Mouse (Mus musculus): Measurements from ENCODE around the gene Zc3h12c. TPM values are rescaled to one million over a fixed set of nuclear protein-coding genes. Genes with fewer than 3 reads are reported as not detected.
A peak's percentile ranks its signal among the peaks of the same experiment; 100 is the strongest.

Gene Zc3h12c
- polyA plus RNA-seq, 1 experiment: 6.6 TPM

GRCm38 (mm10) chr9:52148831-52149230 lies 19.5 kb downstream of the Zc3h12c start:
- 47% methylated on average over 4 of the region's 4 CpGs for whole genome bisulfite sequencing
- H3K27ac ChIP-seq (ENCODE audit: insufficient read depth, low read length): no peak overlapping the region
- TF ChIP-seq CTCF (IDR thresholded peaks at IDR 0.05; ENCODE audit: borderline replicate concordance, insufficient read depth, low read depth, low read length): no peak
- TF ChIP-seq POLR2A (IDR thresholded peaks at IDR 0.05; ENCODE audit: borderline replicate concordance, insufficient read depth, low read length): no peak
- H3K4me1 ChIP-seq (ENCODE audit: control insufficient read depth, insufficient read depth, low read length): no peaks in the 10 kb centered on the region
- no peaks in the 10 kb centered on the region for H3K27me3 ChIP-seq (ENCODE audit: control insufficient read depth, insufficient read depth, low read length)
- no peak overlapping the region for H3K4me3 ChIP-seq (replicated peaks; ENCODE audit: insufficient read depth, low read depth, low read length)
- no peak for DNase-seq

- Histone ChIP-seq H3K4me3 (replicated peaks; ENCODE audit: insufficient read depth, low read depth, low read length) (no peak overlapping the region), H3K27ac (ENCODE audit: insufficient read depth, low read length) (no peak overlapping the region), H3K27me3 (ENCODE audit: control insufficient read depth, insufficient read depth, low read length) (no peaks in the 10 kb centered on the region), H3K4me1 (ENCODE audit: control insufficient read depth, insufficient read depth, low read length) (no peaks in the 10 kb centered on the region)
- WGBS: 29% methylated on average over 3 of the region's 3 CpGs
- TF ChIP-seq CTCF (IDR thresholded peaks at IDR 0.05; ENCODE audit: borderline replicate concordance, insufficient read depth, low read depth, low read length) (no peak), POLR2A (IDR thresholded peaks at IDR 0.05; ENCODE audit: borderline replicate concordance, insufficient read depth, low read length) (no peak)
- no peak for DNase-seq
Measured at GRCm38 (mm10) chr9:52148311-52148710, 20.1 kb downstream of the Zc3h12c start.

DNA sequence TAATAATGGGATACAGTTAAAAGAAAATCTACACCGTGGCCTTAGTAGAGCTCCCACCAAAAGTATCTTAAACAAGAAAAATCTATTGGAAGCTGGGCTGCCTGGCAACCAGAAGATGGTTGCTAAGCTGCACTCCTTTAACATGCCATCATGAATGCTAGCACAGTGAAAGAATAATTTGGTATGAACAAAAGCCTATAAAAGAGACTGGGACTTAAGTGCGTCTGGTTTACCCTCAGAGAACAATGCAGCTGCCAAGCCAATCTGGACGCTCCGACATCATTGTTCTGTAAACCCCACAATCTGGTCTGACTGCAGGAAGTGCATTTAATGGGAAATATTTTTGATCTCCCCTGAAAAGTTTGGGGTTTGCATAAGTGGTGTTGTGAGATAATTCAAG lies 22.1 kb downstream of the Zc3h12c start:
- H3K4me3 ChIP-seq (replicated peaks; ENCODE audit: insufficient read depth, low read depth, low read length): no peak overlapping the region
- no peaks in the 10 kb centered on the region for H3K27me3 ChIP-seq (ENCODE audit: control insufficient read depth, insufficient read depth, low read length)
- no peak overlapping the region for H3K27ac ChIP-seq (ENCODE audit: insufficient read depth, low read length)
- H3K4me1 ChIP-seq (ENCODE audit: control insufficient read depth, insufficient read depth, low read length): no peaks in the 10 kb centered on the region
- 57% methylated on average over 4 of the region's 4 CpGs for WGBS
- no peak for DNase-seq
- no peak for TF ChIP-seq CTCF (IDR thresholded peaks at IDR 0.05; ENCODE audit: borderline replicate concordance, insufficient read depth, low read depth, low read length)
- no peak for TF ChIP-seq POLR2A (IDR thresholded peaks at IDR 0.05; ENCODE audit: borderline replicate concordance, insufficient read depth, low read length)

DNA sequence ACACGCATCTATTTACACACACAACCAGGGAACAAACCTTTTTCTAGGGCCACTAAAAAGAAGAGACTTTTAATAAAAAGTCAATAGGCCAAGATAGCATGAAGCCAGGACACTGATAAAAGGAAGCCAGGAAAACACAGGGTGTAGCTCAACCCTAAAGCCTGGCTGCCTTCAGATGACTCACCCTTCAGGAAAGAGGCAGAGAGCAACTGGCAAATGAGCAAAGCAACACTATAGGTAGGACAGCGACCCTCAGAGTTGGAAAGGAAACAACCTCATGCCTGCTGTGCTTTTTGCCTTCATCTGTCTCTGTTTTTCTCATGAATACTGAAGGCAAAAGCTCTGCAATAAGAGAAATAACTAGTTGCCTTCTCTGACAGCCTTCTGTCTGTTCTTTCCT lies 35.6 kb downstream of the Zc3h12c start:
- no peaks in the 10 kb centered on the region for H3K27me3 ChIP-seq (ENCODE audit: control insufficient read depth, insufficient read depth, low read length)
- no peak for TF ChIP-seq CTCF (IDR thresholded peaks at IDR 0.05; ENCODE audit: borderline replicate concordance, insufficient read depth, low read depth, low read length)
- WGBS: 52% methylated on average over 2 of the region's 2 CpGs
- H3K27ac ChIP-seq (ENCODE audit: insufficient read depth, low read length): no peak overlapping the region
- peak in 1 of 2 experiments; percentile 55 for DNase-seq
- peaks cover 6% of the 10 kb centered on the region; the same call in 1 of the 2 replicates for H3K4me1 ChIP-seq (ENCODE audit: control insufficient read depth, insufficient read depth, low read length)
- H3K4me3 ChIP-seq (replicated peaks; ENCODE audit: insufficient read depth, low read depth, low read length): no peak overlapping the region

- Histone ChIP-seq H3K27ac (ENCODE audit: insufficient read depth, low read length) (no peak overlapping the region), H3K4me3 (replicated peaks; ENCODE audit: insufficient read depth, low read depth, low read length) (no peak overlapping the region), H3K27me3 (ENCODE audit: control insufficient read depth, insufficient read depth, low read length) (no peaks in the 10 kb centered on the region), H3K4me1 (ENCODE audit: control insufficient read depth, insufficient read depth, low read length) (peaks cover 6% of the 10 kb centered on the region; the same call in 1 of the 2 replicates)
- WGBS: 18% methylated on average over 4 of the region's 4 CpGs
- DNase-seq: peak in 1 of 2 experiments; percentile 23
- TF ChIP-seq CTCF (IDR thresholded peaks at IDR 0.05; ENCODE audit: borderline replicate concordance, insufficient read depth, low read depth, low read length): peak; percentile 41; the same call in 1 of the 2 replicates
- no peak for TF ChIP-seq POLR2A (IDR thresholded peaks at IDR 0.05; ENCODE audit: borderline replicate concordance, insufficient read depth, low read length)
Measured at GRCm38 (mm10) chr9:52130348-52130747, 38.0 kb downstream of the Zc3h12c start.

DNA sequence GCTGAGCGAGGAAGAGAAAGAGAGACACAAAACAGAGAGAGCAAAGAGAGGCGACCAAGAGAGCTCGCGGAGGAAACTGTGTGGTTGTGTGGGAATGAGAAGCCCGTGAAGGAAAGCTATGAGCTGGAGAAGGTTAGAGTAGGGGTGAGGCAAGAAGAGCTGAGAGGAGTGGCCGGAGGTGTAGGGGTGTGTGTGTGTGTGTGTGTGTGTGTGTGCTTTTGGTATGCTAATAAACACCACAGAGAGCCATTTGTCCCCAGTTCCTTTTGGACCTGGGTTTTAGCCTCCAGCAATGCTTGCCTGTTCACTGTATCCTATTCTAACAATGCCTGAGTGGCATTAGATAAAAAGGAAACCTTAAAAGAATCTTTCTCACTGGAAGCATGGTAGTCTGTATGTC lies 43.1 kb downstream of the Zc3h12c start:
- TF ChIP-seq CTCF (IDR thresholded peaks at IDR 0.05; ENCODE audit: borderline replicate concordance, insufficient read depth, low read depth, low read length) (no peak), POLR2A (IDR thresholded peaks at IDR 0.05; ENCODE audit: borderline replicate concordance, insufficient read depth, low read length) (no peak)
- H3K27ac ChIP-seq (ENCODE audit: insufficient read depth, low read length): no peak overlapping the region
- no peak overlapping the region for H3K4me3 ChIP-seq (replicated peaks; ENCODE audit: insufficient read depth, low read depth, low read length)
- no peaks in the 10 kb centered on the region for H3K4me1 ChIP-seq (ENCODE audit: control insufficient read depth, insufficient read depth, low read length)
- WGBS: 93% methylated on average over 6 of the region's 6 CpGs
- no peaks in the 10 kb centered on the region for H3K27me3 ChIP-seq (ENCODE audit: control insufficient read depth, insufficient read depth, low read length)
- no peak for DNase-seq

GRCm38 (mm10) chr9:52119212-52119611 lies 49.2 kb downstream of the Zc3h12c start:
- H3K27me3 ChIP-seq (ENCODE audit: control insufficient read depth, insufficient read depth, low read length): no peaks in the 10 kb centered on the region
- no peak overlapping the region for H3K27ac ChIP-seq (ENCODE audit: insufficient read depth, low read length)
- H3K4me1 ChIP-seq (ENCODE audit: control insufficient read depth, insufficient read depth, low read length): no peaks in the 10 kb centered on the region; the same call in 1 of the 2 replicates
- DNase-seq: no peak
- TF ChIP-seq POLR2A (IDR thresholded peaks at IDR 0.05; ENCODE audit: borderline replicate concordance, insufficient read depth, low read length) (no peak), CTCF (IDR thresholded peaks at IDR 0.05; ENCODE audit: borderline replicate concordance, insufficient read depth, low read depth, low read length) (no peak)
- H3K4me3 ChIP-seq (replicated peaks; ENCODE audit: insufficient read depth, low read depth, low read length): no peak overlapping the region
- WGBS: 88% methylated on average over 4 of the region's 4 CpGs

DNA sequence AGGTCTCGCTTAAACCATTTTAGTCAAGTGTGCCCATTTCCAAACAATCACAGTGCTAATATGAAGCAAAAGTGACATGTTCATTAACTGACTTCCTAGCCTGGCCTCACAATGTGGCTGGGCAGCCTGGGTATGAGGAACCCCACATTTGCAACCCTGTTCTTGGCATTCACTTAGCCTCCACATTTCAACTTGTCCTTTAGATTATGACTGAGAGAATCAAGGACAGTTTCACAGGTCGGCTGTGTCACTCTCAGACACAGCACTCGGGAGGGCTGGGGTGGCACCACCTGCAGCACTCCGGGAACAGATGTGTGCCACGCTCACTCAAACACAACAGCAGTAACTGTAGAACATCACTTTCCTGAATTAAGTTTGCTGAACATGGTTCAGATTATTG lies 55.3 kb downstream of the Zc3h12c start:
- TF ChIP-seq CTCF (IDR thresholded peaks at IDR 0.05; ENCODE audit: borderline replicate concordance, insufficient read depth, low read depth, low read length): no peak
- TF ChIP-seq POLR2A (IDR thresholded peaks at IDR 0.05; ENCODE audit: borderline replicate concordance, insufficient read depth, low read length): no peak
- Histone ChIP-seq H3K4me1 (ENCODE audit: control insufficient read depth, insufficient read depth, low read length) (no peaks in the 10 kb centered on the region), H3K27ac (ENCODE audit: insufficient read depth, low read length) (no peak overlapping the region), H3K4me3 (replicated peaks; ENCODE audit: insufficient read depth, low read depth, low read length) (no peak overlapping the region), H3K27me3 (ENCODE audit: control insufficient read depth, insufficient read depth, low read length) (no peaks in the 10 kb centered on the region)
- WGBS: 83% methylated on average over 5 of the region's 5 CpGs
- DNase-seq: no peak

Measured in cerebellum, adult 2 months (tissue).